Mouse (Mus musculus): Measurements from ENCODE around the gene Stx8. TPM values are rescaled to one million over a fixed set of nuclear protein-coding genes. Genes with fewer than 3 reads are reported as not detected.

Gene Stx8
- polyA plus RNA-seq, 1 experiment from 2014 or later = 51.7 TPM

DNA sequence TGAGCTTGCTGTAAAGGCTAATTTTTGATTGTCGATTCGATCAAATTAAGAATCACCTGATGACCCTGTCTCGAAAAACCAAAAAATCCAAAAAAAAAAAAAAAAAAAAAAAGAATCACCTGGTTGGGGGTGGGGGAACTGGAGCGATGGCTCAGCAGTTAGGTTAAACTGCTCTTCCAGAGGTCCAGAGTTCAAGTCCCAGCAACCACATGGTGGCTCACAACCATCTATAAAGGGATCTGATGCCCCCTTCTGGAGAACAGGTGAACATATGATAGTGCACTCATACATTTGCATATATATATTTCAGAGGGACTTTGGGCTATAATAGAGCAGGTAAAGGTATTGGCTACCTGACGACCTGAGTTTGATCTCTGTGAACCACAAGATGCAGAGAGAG, 42.3 kb upstream of the Stx8 start:
- no peak overlapping the region for H3K27ac ChIP-seq (ENCODE audit: low read depth, low read length)
- no peaks in the 10 kb centered on the region for H3K36me3 ChIP-seq (ENCODE audit: control insufficient read depth, insufficient read depth, low read length)
- 0 out of 2 replicates have a peak, but pooled peaks cover 14% of the 10 kb centered on the region for H3K27me3 ChIP-seq (ENCODE audit: control insufficient read depth, insufficient read depth, low read length)
- H3K4me3 ChIP-seq (ENCODE audit: low read length) = no peak overlapping the region
- H3K9ac ChIP-seq (ENCODE audit: low read depth, low read length) = no peak overlapping the region
- no peaks in the 10 kb centered on the region for H3K9me3 ChIP-seq (ENCODE audit: control insufficient read depth, low read length)
- 91% methylated on average over 5 of the region's 5 CpGs for WGBS
- H3K4me2 ChIP-seq (replicated peaks; ENCODE audit: low read depth, low read length) = no peak overlapping the region
- no peak for ATAC-seq (ENCODE audit: low FRiP score, low TSS enrichment)
- no peaks in the 10 kb centered on the region for H3K4me1 ChIP-seq (ENCODE audit: control insufficient read depth, insufficient read depth, low read length)

DNA sequence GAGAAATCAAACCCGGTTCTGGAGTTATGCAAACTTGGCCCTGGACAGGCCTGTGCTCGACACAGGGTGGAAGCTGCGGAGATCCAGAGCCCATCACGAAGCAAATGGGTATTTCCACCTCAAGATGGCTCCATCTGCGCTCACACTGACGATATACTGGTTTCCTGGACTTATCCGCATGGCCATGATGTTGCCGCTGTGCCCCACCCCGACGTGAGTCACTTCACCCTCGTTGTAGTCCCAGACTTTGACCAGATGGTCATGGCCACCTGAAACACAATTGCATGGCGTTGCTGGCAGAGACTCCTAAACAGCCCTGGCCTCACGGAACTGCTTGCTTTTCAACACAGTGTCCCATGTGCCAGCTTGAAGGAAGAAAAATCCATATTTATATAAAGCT, 41.0 kb upstream of the Stx8 start:
- Histone ChIP-seq H3K27ac (ENCODE audit: low read depth, low read length) (no peak overlapping the region), H3K4me2 (replicated peaks; ENCODE audit: low read depth, low read length) (no peak overlapping the region), H3K36me3 (ENCODE audit: control insufficient read depth, insufficient read depth, low read length) (no peaks in the 10 kb centered on the region), H3K9ac (ENCODE audit: low read depth, low read length) (no peak overlapping the region), H3K4me1 (ENCODE audit: control insufficient read depth, insufficient read depth, low read length) (no peaks in the 10 kb centered on the region), H3K4me3 (ENCODE audit: low read length) (no peak overlapping the region), H3K9me3 (ENCODE audit: control insufficient read depth, low read length) (no peaks in the 10 kb centered on the region), H3K27me3 (ENCODE audit: control insufficient read depth, insufficient read depth, low read length) (0 out of 2 replicates have a peak, but pooled peaks cover 14% of the 10 kb centered on the region)
- WGBS = 87% methylated on average over 13 of the region's 13 CpGs
- ATAC-seq (ENCODE audit: low FRiP score, low TSS enrichment) = no peak

DNA sequence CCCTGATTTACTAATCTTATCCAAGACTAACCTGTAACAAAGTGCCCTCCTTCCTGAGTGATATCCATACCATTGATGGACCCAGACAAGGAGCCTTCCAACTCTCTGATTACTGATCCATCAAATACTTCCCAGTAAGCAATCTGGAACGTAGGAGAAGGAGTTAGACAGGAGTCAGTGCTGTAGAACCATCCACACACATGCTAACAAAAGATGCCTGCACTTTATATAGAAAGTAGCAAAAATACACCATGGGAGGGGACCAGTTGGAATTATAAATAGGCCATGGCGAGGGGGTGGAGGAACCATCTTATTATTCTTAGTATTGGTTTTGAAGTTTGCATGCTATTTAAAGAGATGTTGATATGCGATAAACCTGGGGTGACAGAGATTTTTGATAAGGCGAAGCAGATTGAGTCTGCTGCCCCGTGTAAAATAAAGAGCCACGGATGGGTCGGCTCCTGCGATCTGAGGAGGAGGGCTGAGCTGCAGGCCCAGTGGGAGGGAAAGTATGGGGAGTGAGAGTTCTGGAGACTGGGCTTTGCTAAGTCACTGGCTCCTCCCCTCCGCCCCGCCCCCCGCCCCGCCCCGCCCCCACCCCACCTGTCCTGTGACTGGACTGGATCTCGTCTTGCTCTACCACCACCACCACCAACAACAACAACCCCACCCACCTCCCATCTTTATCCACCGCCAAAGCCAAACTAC, 39.5 kb upstream of the Stx8 start:
- no peak overlapping the region for H3K9ac ChIP-seq (ENCODE audit: low read depth, low read length)
- WGBS = 13% methylated on average over 13 of the region's 15 CpGs
- no peak overlapping the region for H3K4me3 ChIP-seq (ENCODE audit: low read length)
- ATAC-seq (ENCODE audit: low FRiP score, low TSS enrichment) = no peak
- no peaks in the 10 kb centered on the region for H3K36me3 ChIP-seq (ENCODE audit: control insufficient read depth, insufficient read depth, low read length)
- H3K4me2 ChIP-seq (replicated peaks; ENCODE audit: low read depth, low read length) = no peak overlapping the region
- no peak overlapping the region for H3K27ac ChIP-seq (ENCODE audit: low read depth, low read length)
- 0 out of 2 replicates have a peak, but pooled peaks cover 4% of the 10 kb centered on the region for H3K27me3 ChIP-seq (ENCODE audit: control insufficient read depth, insufficient read depth, low read length)
- H3K4me1 ChIP-seq (ENCODE audit: control insufficient read depth, insufficient read depth, low read length) = no peaks in the 10 kb centered on the region
- H3K9me3 ChIP-seq (ENCODE audit: control insufficient read depth, low read length) = no peaks in the 10 kb centered on the region

DNA sequence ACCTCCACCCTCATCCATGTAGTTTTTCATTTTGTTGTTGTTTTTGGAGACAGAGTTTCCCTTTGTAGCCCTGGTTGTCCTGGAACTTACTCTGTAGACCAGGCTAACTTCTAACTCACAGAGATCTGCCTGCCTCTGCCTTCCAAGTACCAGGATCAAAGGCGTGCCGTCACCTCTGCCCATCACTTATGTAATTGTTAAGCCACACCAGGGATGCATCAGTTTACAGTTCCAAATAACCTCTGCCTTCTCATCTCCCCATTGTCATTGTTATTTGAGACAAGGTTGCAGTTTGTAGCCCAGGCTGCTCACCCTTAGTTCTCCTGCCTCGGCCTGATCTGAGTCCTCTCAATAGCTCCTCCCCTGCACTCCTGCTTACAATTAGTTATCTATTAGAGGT, 33.8 kb upstream of the Stx8 start:
- no peaks in the 10 kb centered on the region for H3K27me3 ChIP-seq (ENCODE audit: control insufficient read depth, insufficient read depth, low read length)
- no peaks in the 10 kb centered on the region for H3K4me1 ChIP-seq (ENCODE audit: control insufficient read depth, insufficient read depth, low read length)
- H3K4me3 ChIP-seq (ENCODE audit: low read length) = no peak overlapping the region
- H3K4me2 ChIP-seq (replicated peaks; ENCODE audit: low read depth, low read length) = no peak overlapping the region
- ATAC-seq (ENCODE audit: low FRiP score, low TSS enrichment) = no peak
- H3K27ac ChIP-seq (ENCODE audit: low read depth, low read length) = no peak overlapping the region
- 90% methylated on average over 3 of the region's 3 CpGs for WGBS
- no peaks in the 10 kb centered on the region for H3K9me3 ChIP-seq (ENCODE audit: control insufficient read depth, low read length)
- no peak overlapping the region for H3K9ac ChIP-seq (ENCODE audit: low read depth, low read length)
- H3K36me3 ChIP-seq (ENCODE audit: control insufficient read depth, insufficient read depth, low read length) = no peaks in the 10 kb centered on the region

DNA sequence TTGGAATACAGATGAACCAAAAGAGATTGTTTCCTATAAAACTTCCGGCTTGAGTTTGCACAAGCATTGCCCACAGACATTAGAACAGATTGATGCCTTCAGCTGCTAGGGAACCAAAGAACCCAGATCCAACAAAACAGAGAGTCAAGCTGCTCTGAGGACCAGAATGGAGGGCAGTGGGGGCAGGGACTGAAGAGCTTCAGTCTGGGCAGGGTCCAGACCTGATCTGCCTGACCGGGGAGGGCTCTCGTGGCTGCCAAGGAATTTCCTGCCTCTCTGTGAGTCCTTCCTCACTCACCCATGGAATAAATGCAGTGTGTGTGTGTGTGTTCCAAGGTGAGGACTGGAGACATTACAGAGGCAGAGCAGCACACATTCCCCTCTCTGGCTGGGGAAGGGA, 17.8 kb upstream of the Stx8 start:
- no peak for ATAC-seq (ENCODE audit: low FRiP score, low TSS enrichment)

DNA sequence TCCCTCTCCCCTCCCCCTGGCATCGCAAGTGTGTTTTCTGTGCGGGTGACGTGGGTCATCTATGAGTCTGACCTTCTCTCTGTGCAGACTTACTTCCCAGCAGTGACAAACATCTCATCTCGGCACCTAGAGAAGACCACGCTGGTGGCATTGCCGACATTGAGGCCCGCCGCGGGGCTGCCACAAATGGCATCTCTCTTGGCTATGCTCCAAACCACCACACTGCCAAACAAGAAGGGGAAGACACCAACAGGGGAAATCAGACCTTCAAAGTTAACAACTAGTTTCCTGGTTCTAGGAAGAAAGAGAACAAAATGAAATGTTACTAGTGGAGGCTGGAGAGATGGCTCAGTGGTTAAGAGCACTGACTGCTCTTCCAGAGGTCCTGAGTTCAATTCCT, 16.5 kb upstream of the Stx8 start:
- Histone ChIP-seq H3K4me3 (ENCODE audit: low read length) (no peak overlapping the region), H3K9ac (ENCODE audit: low read depth, low read length) (no peak overlapping the region), H3K27me3 (ENCODE audit: control insufficient read depth, insufficient read depth, low read length) (no peaks in the 10 kb centered on the region), H3K27ac (ENCODE audit: low read depth, low read length) (no peak overlapping the region), H3K4me1 (ENCODE audit: control insufficient read depth, insufficient read depth, low read length) (no peaks in the 10 kb centered on the region), H3K36me3 (ENCODE audit: control insufficient read depth, insufficient read depth, low read length) (no peaks in the 10 kb centered on the region), H3K4me2 (replicated peaks; ENCODE audit: low read depth, low read length) (no peak overlapping the region), H3K9me3 (ENCODE audit: control insufficient read depth, low read length) (no peaks in the 10 kb centered on the region)
- no peak for ATAC-seq (ENCODE audit: low FRiP score, low TSS enrichment)
- 89% methylated on average over 9 of the region's 9 CpGs for WGBS

More for the DNA sequence above, 17.8 kb upstream of the Stx8 start:
- 0 out of 2 replicates have a peak overlapping the region, but pooled peaks have one; percentile 12 for H3K9ac ChIP-seq (ENCODE audit: low read depth, low read length)
- H3K27me3 ChIP-seq (ENCODE audit: control insufficient read depth, insufficient read depth, low read length) = no peaks in the 10 kb centered on the region
- no peak overlapping the region for H3K4me2 ChIP-seq (replicated peaks; ENCODE audit: low read depth, low read length)
- no peak overlapping the region for H3K4me3 ChIP-seq (ENCODE audit: low read length)
- no peak overlapping the region for H3K27ac ChIP-seq (ENCODE audit: low read depth, low read length)
- no peaks in the 10 kb centered on the region for H3K4me1 ChIP-seq (ENCODE audit: control insufficient read depth, insufficient read depth, low read length)
- 57% methylated on average over 3 of the region's 3 CpGs for WGBS
- H3K36me3 ChIP-seq (ENCODE audit: control insufficient read depth, insufficient read depth, low read length) = no peaks in the 10 kb centered on the region
- no peaks in the 10 kb centered on the region for H3K9me3 ChIP-seq (ENCODE audit: control insufficient read depth, low read length)

DNA sequence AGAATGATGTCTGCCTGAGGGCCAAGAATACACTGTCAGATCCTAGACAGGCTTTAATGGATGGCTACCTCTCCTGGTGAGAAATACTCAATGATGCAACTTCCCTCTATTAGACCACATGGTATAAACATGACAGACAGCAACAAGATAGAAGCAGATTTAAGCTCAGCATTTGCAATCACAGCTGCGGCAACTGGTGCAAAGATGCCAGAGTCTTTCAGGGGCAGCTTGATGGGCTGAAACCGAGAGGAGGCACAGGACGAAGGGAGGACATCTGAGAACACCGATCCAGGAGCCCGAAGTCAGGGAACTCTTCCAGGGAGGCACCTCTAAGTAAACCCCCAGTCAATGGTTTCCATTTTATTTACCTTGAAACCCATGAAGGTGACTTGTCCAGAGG, 12.4 kb upstream of the Stx8 start:
- H3K27ac ChIP-seq (ENCODE audit: low read depth, low read length) = no peak overlapping the region
- no peaks in the 10 kb centered on the region for H3K36me3 ChIP-seq (ENCODE audit: control insufficient read depth, insufficient read depth, low read length)
- H3K9ac ChIP-seq (ENCODE audit: low read depth, low read length) = no peak overlapping the region
- no peak overlapping the region for H3K4me3 ChIP-seq (ENCODE audit: low read length)
- H3K4me1 ChIP-seq (ENCODE audit: control insufficient read depth, insufficient read depth, low read length) = no peaks in the 10 kb centered on the region
- no peaks in the 10 kb centered on the region for H3K9me3 ChIP-seq (ENCODE audit: control insufficient read depth, low read length)
- WGBS = 49% methylated on average over 5 of the region's 5 CpGs
- ATAC-seq (ENCODE audit: low FRiP score, low TSS enrichment) = no peak
- no peaks in the 10 kb centered on the region for H3K27me3 ChIP-seq (ENCODE audit: control insufficient read depth, insufficient read depth, low read length)
- H3K4me2 ChIP-seq (replicated peaks; ENCODE audit: low read depth, low read length) = no peak overlapping the region

DNA sequence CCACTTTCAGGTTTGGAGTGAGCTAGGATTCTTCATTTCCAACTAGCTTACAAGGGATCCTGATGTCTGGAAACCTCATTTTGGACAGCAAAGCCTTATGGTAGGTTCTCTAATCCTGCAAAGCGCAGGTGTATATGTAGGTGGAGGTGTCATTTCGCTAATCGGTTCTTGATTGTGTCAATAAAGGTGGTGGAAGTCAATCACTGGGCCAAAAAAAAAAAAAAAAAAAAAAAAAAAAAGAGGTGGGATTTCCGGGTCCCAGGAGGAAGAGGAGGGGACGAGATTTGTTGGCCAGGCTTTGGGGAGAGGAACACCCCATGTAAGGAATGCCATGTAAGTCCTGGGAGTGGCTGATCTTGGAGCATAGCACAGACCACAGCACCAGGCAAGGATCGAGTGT, 11.6 kb upstream of the Stx8 start:
- H3K9me3 ChIP-seq (ENCODE audit: control insufficient read depth, low read length) = no peaks in the 10 kb centered on the region
- no peak overlapping the region for H3K27ac ChIP-seq (ENCODE audit: low read depth, low read length)
- H3K4me1 ChIP-seq (ENCODE audit: control insufficient read depth, insufficient read depth, low read length) = no peaks in the 10 kb centered on the region
- 85% methylated on average over 6 of the region's 6 CpGs for WGBS
- no peaks in the 10 kb centered on the region for H3K36me3 ChIP-seq (ENCODE audit: control insufficient read depth, insufficient read depth, low read length)
- H3K4me2 ChIP-seq (replicated peaks; ENCODE audit: low read depth, low read length) = no peak overlapping the region
- H3K9ac ChIP-seq (ENCODE audit: low read depth, low read length) = no peak overlapping the region
- ATAC-seq (ENCODE audit: low FRiP score, low TSS enrichment) = no peak
- H3K27me3 ChIP-seq (ENCODE audit: control insufficient read depth, insufficient read depth, low read length) = no peaks in the 10 kb centered on the region
- no peak overlapping the region for H3K4me3 ChIP-seq (ENCODE audit: low read length)

DNA sequence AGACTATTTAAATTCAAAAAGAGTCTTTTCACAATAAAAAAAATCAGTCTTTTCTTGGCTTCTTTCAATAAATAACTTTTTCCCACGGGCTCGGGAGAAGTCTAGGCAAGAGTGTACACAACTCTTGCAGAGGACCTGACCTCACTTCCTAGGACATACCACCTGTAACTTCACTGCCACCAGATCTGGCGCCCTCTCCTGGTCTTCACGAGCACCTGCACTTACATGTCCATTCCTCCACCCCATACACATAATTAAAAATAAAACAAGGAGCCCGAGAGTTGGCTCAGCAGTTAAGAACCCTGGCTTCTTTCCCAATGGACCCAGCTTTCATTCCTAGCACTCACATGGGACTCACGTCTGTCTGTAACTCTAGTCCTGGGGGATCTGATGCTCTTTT, 1.9 kb upstream of the Stx8 start:
- H3K36me3 ChIP-seq (ENCODE audit: control insufficient read depth, insufficient read depth, low read length) = no peaks in the 10 kb centered on the region
- no peaks in the 10 kb centered on the region for H3K9me3 ChIP-seq (ENCODE audit: control insufficient read depth, low read length)
- H3K4me2 ChIP-seq (replicated peaks; ENCODE audit: low read depth, low read length) = no peak overlapping the region
- 73% methylated on average over 6 of the region's 6 CpGs for WGBS
- ATAC-seq (ENCODE audit: low FRiP score, low TSS enrichment) = no peak
- H3K27me3 ChIP-seq (ENCODE audit: control insufficient read depth, insufficient read depth, low read length) = no peaks in the 10 kb centered on the region
- no peak overlapping the region for H3K9ac ChIP-seq (ENCODE audit: low read depth, low read length)
- peaks cover 5% of the 10 kb centered on the region for H3K4me1 ChIP-seq (ENCODE audit: control insufficient read depth, insufficient read depth, low read length)
- no peak overlapping the region for H3K4me3 ChIP-seq (ENCODE audit: low read length)
- no peak overlapping the region for H3K27ac ChIP-seq (ENCODE audit: low read depth, low read length)
